Mouse (Mus musculus) ZHBTc4 (cell line): ENCODE results near the gene Rps6ka2.
"Not testable (repeated sequence)": the region's sequence is repeated elsewhere in the genome, so short reads cannot be mapped to it uniquely, and the experiment has no call there.

Source experiments
- DNase-seq: peaks from one replicate; pipeline ENCODE4 v3.0.0-alpha.2; 2011; ENCODE audit warnings: low read depth, low spot score

The Rps6ka2 gene

GRCm38 (mm10) chr17:7269151-7269806, 99.4 kb downstream of the Rps6ka2 start:
- no peak for DNase-seq

- DNase-seq, result peak; percentile 46
Measured at GRCm38 (mm10) chr17:7270506-7270905, 100.6 kb downstream of the Rps6ka2 start.

- DNase-seq, result no peak
Measured at GRCm38 (mm10) chr17:7271522-7272134, 101.7 kb downstream of the Rps6ka2 start.

GRCm38 (mm10) chr17:7273054-7273453, 103.1 kb downstream of the Rps6ka2 start:
- DNase-seq, result no peak

- no peak for DNase-seq
Measured at GRCm38 (mm10) chr17:7273785-7274184, 103.9 kb downstream of the Rps6ka2 start.

GRCm38 (mm10) chr17:7278702-7279242, 108.9 kb downstream of the Rps6ka2 start:
- DNase-seq, result no peak

- no peak for DNase-seq
Measured at GRCm38 (mm10) chr17:7279251-7279650, 109.3 kb downstream of the Rps6ka2 start.

- no peak for DNase-seq
Measured at GRCm38 (mm10) chr17:7284297-7284910, 114.5 kb downstream of the Rps6ka2 start.

- no peak for DNase-seq
Measured at GRCm38 (mm10) chr17:7285292-7285691, 115.4 kb downstream of the Rps6ka2 start.

- DNase-seq, result no peak
Measured at GRCm38 (mm10) chr17:7286422-7287050, 116.6 kb downstream of the Rps6ka2 start.

- no peak for DNase-seq
Measured at GRCm38 (mm10) chr17:7292012-7292684, 122.2 kb downstream of the Rps6ka2 start.

- DNase-seq, result peak; percentile 15
Measured at GRCm38 (mm10) chr17:7306278-7307196, 136.6 kb downstream of the Rps6ka2 start.

- DNase-seq, result not testable (repeated sequence)
Measured at GRCm38 (mm10) chr17:7315693-7316382, 145.9 kb downstream of the Rps6ka2 start.

- DNase-seq, result not testable (repeated sequence)
Measured at GRCm38 (mm10) chr17:7319789-7320188, 149.9 kb downstream of the Rps6ka2 start.

- DNase-seq, result not testable (repeated sequence)
Measured at GRCm38 (mm10) chr17:7324346-7324745, 154.4 kb downstream of the Rps6ka2 start, which contains the start of gene Tcp10a. TSS of gene Tcp10a (plus strand) at chr17:7324646.

- not testable (repeated sequence) for DNase-seq
Measured at GRCm38 (mm10) chr17:7326415-7326814, 156.5 kb downstream of the Rps6ka2 start.

- DNase-seq, result not testable (repeated sequence)
Measured at GRCm38 (mm10) chr17:7332745-7333144, 162.8 kb downstream of the Rps6ka2 start.

GRCm38 (mm10) chr17:7337381-7337780, 167.5 kb downstream of the Rps6ka2 start:
- not testable (repeated sequence) for DNase-seq

- DNase-seq, result not testable (repeated sequence)
Measured at GRCm38 (mm10) chr17:7348765-7349164, 178.8 kb downstream of the Rps6ka2 start.

GRCm38 (mm10) chr17:7352596-7352995, 182.7 kb downstream of the Rps6ka2 start, which contains the start of gene Ttll2:
TSS of gene Ttll2 (minus strand) at chr17:7352696.
- not testable (repeated sequence) for DNase-seq
